Mouse (Mus musculus): ENCODE measurements at regions not wholly inside any gene's neighbourhood (a gene's known extent, or its start where the extent isn't known, plus 50 kb on each side); places are given as distances from the start of the nearest gene placed in this dataset.

DNA sequence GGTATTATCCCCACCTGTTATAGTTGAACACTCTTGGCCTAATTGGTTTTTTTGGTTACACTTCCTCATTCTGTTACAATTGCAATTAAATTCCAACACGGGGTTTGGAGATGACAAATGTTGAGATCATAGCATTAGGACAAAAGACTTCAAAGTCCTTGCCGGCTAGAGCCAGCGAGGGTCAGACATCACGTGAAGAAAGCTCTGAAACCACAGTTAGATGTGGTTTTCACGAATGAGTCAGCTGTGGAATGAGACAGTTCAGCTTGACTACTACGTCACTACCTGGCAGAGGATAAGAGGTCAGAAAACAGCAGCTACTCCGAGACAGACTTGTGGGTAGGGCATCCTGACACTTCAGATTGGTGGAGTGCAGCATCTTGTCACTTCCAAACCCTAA is 55.5 kb upstream of the Trio start:
- no peak for DNase-seq (ENCODE audit: low spot score in 2 of 2)

DNA sequence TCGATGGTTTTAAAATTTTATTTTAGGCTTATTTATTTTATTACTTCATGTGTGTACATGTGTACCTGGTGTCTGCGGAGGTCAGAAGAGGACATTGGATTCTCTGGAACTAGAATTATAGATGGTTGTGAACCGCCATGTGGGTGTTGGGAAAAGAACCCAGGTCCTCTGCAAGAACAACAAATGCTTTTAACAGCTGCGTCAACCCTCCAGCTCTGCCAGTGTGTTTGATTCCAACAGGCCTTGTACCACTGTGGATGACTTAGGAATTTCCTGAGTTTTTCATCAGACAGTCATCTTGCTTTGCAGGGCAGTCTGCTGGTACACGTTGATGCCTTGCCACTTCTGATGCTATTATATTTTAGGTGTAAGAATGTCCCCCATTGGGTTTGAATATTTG is 56.8 kb upstream of the Trio start:
- no peak for DNase-seq (ENCODE audit: low spot score in 2 of 2)

DNA sequence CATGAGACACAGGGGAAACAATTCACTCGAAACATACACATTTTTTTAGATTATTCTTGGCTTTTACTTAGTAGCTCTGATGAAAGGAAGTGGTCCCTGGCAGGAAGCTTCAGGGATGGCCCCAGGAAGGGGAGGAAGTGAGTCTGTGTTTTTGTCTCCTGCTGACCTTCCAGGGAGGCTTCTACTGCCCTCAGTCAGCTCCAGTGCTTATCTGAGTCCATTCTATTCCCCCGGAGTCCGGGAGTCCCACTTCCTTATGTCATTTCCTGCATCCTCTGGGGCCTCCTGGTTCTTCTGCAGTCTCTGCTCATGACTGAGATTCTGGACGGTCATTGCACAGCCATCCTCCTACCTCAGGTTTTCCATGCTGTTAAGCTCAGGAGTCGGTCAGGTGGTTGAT is 80.3 kb upstream of the Trio start:
- DNase-seq (ENCODE audit: low spot score in 2 of 2): no peak

DNA sequence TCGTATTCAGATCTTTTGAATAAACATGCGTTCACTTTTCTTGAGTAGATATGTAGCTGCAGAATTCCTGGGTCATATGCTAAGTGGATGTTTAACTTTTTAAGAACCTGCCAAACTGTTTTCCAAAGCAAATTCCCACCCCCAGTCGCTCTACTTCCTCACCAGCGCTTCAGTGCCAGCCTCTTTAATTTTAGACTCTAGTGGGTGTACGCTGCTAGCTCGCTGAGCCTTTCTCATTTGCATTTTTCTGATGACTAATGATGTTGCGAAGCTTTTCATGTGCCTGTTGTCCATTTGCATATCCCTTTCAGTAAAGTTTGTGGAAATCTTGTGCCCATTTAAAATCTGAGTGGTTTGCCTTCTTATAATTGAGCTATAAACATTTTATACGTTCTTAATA is 84.3 kb upstream of the Trio start:
- no peak for DNase-seq (ENCODE audit: low spot score in 2 of 2)

DNA sequence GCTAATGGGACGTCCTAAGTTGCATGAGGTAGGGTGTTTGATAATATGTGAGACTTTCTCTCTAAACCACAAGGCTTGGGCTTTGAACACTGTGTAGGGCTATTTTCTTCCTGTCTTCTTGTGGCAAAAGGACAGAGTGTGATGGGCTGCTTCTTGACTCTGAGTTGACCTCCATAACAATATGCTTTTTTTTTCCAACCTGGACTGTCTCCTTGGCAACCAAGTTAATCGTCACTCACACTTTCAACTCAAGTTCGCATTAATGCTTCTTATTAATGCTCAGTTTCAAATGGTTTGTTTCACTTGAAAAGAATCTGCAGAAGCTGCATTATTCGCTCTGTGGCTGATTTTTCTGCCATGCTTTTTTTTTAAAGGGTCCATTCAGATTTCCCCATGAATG is 87.8 kb upstream of the Trio start:
- no peak for DNase-seq (ENCODE audit: low spot score in 2 of 2)

DNA sequence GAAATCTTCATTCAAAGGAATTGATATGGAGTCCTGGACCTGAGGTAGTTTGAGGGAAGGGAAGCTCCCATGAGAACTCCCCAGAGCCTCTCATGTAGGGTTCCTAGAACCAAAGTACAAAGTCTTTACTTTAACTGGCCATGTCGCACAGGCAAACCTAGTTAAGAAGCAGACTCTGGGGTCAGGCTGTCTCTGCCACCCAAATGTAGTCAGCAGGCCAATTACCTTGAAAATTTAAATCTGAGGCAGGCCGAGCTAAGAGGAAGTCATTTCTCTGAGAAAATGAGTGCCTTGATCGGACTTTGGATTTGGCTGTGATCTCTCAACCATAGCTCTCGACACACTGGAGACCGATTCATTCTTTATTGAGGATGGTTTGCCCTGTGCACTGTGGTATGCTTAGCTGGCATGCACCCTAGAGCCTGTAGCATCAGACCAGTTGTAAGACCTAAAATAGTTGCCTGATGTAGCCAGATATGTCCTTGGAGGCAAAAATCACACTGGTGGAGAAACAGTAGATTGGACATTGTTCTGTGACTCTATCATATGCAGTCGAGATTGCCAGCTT is 88.6 kb upstream of the Trio start:
- no peak for DNase-seq (ENCODE audit: low spot score in 2 of 2)

DNA sequence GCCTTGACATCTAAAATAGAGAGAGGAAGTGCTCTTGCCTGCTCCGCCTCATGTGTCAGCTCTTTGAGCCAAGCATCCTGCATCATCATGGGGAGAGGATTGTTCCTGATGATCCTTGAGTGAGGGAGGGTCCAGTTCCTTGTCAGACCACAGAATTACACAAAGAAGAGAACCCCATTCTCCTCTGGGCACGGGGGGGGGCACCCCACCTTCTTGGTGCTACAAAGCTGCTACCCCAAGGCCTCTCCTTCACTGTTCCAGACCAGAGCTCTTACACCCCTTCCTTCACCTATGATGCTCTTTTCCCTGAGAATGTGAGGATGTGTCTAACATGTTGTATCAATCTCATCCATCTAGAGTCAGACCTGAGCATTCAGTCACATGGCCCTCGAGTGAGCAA is 76.7 kb upstream of the Dnah5 start:
- DNase-seq (ENCODE audit: low spot score in 2 of 2): no peak

DNA sequence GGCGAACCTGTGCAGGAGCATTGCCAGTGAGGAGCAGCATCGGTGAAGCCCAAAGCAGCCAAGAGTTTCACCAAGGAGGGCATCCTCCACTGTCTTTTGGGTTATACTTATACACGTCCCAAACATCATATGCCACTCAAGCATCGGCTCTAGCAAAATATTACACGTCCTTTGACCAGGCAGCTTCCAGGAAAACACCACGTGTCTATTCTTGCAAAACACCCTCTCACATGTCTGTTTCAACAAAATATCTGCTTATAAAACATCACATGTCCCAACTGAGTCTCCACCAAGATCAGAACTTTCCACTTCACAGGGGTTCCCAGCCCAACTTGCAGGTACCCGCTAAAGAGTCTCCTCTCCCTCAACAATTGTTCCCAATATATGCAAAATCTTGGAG is 74.0 kb upstream of the Dnah5 start:
- no peak for DNase-seq (ENCODE audit: low spot score in 2 of 2)

DNA sequence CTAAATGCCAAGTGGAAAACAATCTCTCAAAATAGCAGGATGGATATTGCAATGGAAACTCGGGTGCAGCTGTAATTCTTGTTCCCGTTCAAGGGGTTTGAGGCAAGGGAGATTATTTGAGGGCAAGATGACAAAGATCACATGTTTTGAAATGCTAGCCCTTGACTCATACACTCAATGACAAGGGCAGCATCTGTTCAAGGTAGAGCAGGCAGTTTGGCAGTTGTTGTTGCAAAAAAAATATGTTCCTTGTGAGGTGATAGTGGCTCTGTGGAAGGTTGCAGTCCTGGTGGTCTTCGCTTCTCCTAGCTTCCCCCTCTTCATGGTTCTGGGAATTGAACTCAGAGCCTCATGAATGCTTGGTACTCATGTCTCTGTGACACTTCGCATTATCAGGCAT is 72.0 kb upstream of the Dnah5 start:
- peak in 1 of 2 experiments; percentile 2 for DNase-seq (ENCODE audit: low spot score in 2 of 2)

DNA sequence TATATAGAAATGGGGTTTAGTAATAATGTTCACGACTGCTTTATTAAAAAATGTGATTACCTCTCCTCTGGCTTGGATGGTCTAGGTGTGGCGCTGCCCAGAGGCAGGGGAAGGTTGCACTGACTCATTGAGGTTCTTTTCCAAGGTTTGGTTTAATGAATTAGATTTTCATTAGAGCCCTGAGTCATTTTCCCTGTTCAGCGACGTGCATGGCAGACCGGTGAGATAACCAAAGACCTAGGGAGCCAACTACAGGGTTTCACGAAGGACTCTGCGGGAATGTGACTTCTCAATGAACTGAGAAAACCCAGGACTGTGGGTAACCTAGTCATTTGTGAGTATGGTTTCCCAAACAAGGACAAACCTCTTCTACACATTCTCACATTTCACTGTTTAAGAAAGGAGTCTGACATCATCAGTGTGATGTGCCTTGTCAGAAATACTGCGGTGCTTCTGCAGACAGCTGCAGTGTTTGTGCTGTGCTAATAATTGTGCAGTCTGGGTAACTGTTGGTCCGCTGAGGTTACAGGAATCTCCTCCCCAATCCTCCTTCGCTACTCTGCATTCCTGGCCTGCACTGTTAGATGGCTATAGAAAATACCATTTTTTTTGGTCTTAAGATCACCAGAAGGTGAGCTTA is 70.3 kb upstream of the Dnah5 start:
- peak in 1 of 2 experiments; percentile 13 for DNase-seq (ENCODE audit: low spot score in 2 of 2)

DNA sequence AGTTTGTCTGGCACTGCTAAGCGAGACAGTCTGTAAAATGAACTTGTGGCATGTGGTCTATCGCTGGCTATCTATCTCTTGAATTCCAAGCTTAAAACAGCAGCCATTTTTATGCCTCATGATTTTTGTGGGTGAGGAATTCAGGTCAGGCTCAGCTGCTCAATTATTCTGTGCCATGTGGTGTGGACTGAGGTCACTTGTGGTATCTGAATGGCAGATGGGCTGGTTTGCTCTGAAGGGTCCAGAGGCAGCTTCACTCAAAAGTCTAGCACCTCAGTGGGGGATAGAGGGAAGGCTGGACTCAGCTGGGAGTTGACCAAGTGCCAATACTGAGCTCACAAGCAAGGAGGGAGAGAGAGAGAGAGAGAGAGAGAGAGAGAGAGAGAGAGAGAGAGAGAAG is 69.3 kb upstream of the Dnah5 start:
- DNase-seq (ENCODE audit: low spot score in 2 of 2): no peak

DNA sequence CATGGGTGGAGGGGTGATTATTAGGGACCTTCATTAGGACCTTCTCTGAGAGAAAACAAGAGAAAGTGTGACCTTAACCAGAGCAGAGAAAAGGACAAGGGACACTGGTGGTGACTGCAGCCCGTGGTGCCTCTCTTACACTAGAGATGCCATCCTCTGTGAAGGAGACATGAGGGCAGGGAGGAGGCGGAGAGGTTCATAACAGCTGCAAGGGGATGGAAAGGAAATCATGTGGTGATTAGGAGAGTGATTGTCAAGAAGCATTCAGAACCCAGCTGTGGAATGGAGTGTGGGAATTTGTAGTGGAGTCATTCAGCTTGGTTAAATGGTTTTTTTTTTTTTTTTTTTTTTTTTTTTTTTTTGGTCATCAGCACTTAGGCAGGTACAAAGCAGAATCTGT is 64.7 kb upstream of the Dnah5 start:
- no peak for DNase-seq (ENCODE audit: low spot score in 2 of 2)

DNA sequence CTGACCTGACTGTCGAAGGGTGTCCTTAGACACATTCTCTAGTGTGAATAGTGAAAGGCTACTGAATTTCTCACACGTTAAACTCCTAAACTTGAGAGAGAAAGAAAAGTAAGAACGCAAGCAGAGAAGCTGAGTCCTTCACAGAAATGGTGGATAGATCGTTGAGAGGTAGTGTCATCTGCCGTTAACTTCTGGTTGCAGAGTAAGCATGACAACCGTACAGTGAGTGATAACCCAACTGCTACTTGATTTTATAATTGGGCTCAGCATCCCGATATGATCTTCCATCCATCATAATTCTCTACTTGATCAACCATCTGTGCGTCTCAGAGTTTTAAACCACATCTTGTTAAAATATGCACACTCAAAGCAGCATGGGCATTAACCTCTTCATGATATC is 63.3 kb upstream of the Dnah5 start:
- no peak for DNase-seq (ENCODE audit: low spot score in 2 of 2)

DNA sequence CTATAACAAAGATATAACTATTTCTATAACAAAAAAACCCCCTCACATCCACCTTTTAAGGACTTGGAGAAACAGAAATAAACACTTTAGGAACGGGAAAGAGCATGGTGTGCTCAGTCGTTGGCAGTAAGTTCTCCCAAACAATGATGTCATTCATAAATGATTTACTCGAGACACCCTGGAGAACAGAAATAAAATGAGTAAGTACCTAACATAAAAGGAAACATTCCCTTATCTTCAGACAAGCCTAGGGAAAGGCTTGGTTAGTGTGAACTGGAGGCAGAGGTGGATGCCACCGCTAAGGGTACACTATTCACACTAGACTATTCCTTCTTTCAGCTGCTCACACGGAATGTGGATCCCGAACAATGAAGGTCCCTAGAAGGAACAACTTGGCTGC is 62.2 kb upstream of the Dnah5 start:
- no peak for DNase-seq (ENCODE audit: low spot score in 2 of 2)

DNA sequence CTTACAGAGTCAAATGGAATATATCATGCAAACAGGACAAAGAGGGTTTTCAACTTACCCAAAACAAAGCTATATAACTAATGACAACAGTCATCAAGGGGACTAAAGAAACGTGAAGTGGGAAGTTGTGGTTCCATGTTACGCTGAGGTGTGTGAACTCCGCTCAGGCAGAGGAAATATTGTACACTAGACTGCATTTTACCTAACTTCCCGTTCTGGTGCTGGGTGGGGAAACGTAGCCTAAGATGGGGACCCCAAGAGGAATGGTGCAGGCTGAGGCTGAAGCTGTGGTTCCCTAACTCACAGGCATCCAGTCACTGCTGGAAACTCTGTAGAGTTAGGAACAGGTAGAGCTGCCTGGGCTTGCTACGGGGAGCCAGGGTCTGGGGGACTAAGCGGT is 59.3 kb upstream of the Dnah5 start:
- no peak for DNase-seq (ENCODE audit: low spot score in 2 of 2)

DNA sequence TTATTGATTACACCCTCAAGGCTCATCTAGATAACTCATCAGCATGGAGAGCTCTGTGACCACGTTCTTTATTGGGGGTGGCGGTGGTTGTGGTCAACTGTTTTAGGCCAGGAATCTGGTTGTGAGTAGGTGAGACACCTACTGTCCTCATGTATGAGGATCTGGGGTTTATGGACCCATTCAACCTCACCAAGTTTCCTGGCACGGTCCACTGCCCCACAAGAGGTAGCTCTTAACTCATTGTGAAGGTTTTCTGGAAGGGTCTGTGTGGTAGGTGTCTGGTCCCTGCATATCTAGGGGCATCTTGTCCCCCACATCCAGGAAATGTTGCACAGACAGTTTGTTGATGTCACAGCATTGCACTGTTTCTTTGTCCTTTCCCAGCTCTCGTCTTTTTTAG is 58.7 kb upstream of the Dnah5 start:
- DNase-seq (ENCODE audit: low spot score in 2 of 2): no peak

DNA sequence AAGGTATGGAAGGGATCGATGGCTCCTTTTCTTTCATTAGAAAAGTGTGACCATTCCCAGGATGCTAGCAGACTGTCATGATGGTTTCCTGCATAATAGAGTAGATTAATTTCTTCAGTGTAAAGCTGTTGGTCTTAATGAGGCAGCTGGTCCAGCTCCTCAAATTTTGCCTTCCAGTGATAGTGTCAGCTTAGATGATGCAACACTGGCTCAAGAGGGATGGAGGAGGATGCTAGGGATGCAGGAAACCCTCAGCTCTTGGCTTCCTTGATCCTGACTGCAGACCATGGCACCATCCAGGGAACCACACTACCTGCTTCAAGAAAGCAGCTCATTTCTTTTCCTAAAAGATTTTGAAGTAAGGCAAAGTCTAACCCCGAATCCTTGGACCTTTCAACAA is 51.9 kb upstream of the Dnah5 start:
- DNase-seq (ENCODE audit: low spot score in 2 of 2): no peak
